Mouse (Mus musculus) ES-E14 (cell line): ENCODE measurements around the gene Grm1. TPM values are rescaled to one million over a fixed set of nuclear protein-coding genes. Genes with fewer than 3 reads are reported as not detected.

Source experiments
- DNase-seq: peaks from one replicate; pipeline ENCODE4 v3.0.0-alpha.2; 2013; ENCODE audit warnings: low read depth, low spot score
- H3K27ac ChIP-seq: 2 replicates; pipeline ENCODE4 v1.5.1; 2012; ENCODE audit warnings: low read depth, mild to moderate bottlenecking, low read length, moderate library complexity, mixed read lengths; ENCODE audit not compliant: poor library complexity, insufficient read depth, severe bottlenecking
- H3K36me3 ChIP-seq: 2 replicates; pipeline ENCODE4 v1.6.1; 2012; ENCODE audit warnings: mild to moderate bottlenecking, low read length, moderate library complexity, mixed read lengths; ENCODE audit not compliant: control insufficient read depth, poor library complexity, insufficient read depth, severe bottlenecking
- H3K4me1 ChIP-seq, 2 experiments: fragments of 150-350 bp in 1 of 2; sonication (generic) in 1 of 2; 2 replicates each; pipeline ENCODE4 v1.6.1; 2012; ENCODE audit warnings: low read length in 2 of 2, mild to moderate bottlenecking in 1 of 2, mixed read lengths in 1 of 2; ENCODE audit not compliant: control insufficient read depth in 2 of 2, insufficient read depth in 2 of 2, poor library complexity in 1 of 2
- H3K4me3 ChIP-seq, 2 experiments: fragments of 150-350 bp in 1 of 2; sonication (generic) in 1 of 2; 2 replicates each; pipeline ENCODE4 v1.5.1; 2012; ENCODE audit warnings: low read length in 2 of 2, low read depth in 1 of 2, mild to moderate bottlenecking in 1 of 2, mixed read lengths in 1 of 2; ENCODE audit not compliant: insufficient read depth in 1 of 2, poor library complexity in 1 of 2, severe bottlenecking in 1 of 2
- H3K9ac ChIP-seq: 2 replicates; pipeline ENCODE4 v1.6.1; 2012; ENCODE audit warnings: low read depth, mild to moderate bottlenecking, low read length, mixed read lengths; ENCODE audit not compliant: poor library complexity, insufficient read depth, severe bottlenecking
- H3K9me3 ChIP-seq: fragments of 150-350 bp; sonication (generic); 2 replicates; pipeline ENCODE4 v1.6.1; 2012; ENCODE audit warnings: low read depth, mild to moderate bottlenecking, low read length; ENCODE audit not compliant: control insufficient read depth, insufficient read depth
- CHD2 ChIP-seq: IDR thresholded peaks from 2 replicates; pipeline ENCODE4 v1.6.1; 2014; ENCODE audit warnings: mild to moderate bottlenecking, low read depth, low read length, inconsistent platforms
- HCFC1 ChIP-seq: IDR thresholded peaks from 2 replicates; pipeline ENCODE4 v1.6.1; 2012; ENCODE audit warnings: low read length, inconsistent platforms, borderline replicate concordance; ENCODE audit not compliant: insufficient read depth
- MAFK ChIP-seq: IDR thresholded peaks from 2 replicates; pipeline ENCODE4 v1.6.1; 2014; ENCODE audit warnings: mild to moderate bottlenecking, low read depth, low read length, inconsistent platforms; ENCODE audit not compliant: insufficient read depth
- ZC3H11A ChIP-seq: IDR thresholded peaks from 2 replicates; pipeline ENCODE4 v1.6.1; 2012; ENCODE audit warnings: low read depth, mild to moderate bottlenecking, inconsistent platforms, low read length, borderline replicate concordance
- ZNF384 ChIP-seq: IDR thresholded peaks from 2 replicates; pipeline ENCODE4 v1.6.1; 2012; ENCODE audit warnings: low read depth, low read length, inconsistent platforms
- in situ Hi-C, 2 experiments: fragments of 600-800 bp; cut with MboI; formaldehyde crosslinking; loops; one replicate each; pipeline ENCODE4 v1.15.1; 2025; ENCODE audit warnings: low sequenced_read_pairs in 2 of 2, inconsistent platforms in 1 of 2; ENCODE audit not compliant: unreplicated experiment in 2 of 2
- total RNA-seq: library from RNA; depleted of rRNA; stranded (reverse); fragments of 300-350 nt; gene quantifications from 2 replicates; pipeline ENCODE4 v1.2.3, GENCODE M21; 2012

Grm1 gene
- total RNA-seq, 1 experiment, result not detected

DNA sequence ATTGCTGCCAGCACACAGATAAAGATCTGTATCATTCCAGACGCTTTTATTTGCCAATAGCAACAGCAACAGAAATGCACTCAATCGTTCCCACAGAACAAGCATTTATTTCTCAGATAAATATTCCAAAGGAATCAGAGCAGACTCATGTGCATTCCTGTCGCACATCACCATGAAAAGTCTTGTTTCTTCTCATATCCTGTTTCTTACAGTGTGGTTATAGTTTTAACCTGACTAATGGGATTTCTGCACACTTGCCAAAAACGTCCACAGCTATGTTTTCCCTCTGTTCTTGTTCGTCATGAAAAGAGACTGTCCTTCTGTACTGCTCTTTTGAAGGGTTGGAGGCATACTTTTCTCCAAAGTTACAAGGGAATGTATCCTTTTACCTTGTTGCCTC is 217.4 kb downstream of the Grm1 start:
- H3K4me1 ChIP-seq, result no peaks in the 10 kb centered on the region
- DNase-seq, result no peak
- in situ Hi-C loops, result no loop called here
- H3K27ac ChIP-seq, result no peak overlapping the region
- H3K36me3 ChIP-seq, result no peaks in the 10 kb centered on the region
- H3K9ac ChIP-seq, result no peak overlapping the region
- TF ChIP-seq ZNF384 (no peak), MAFK (no peak), ZC3H11A (no peak), HCFC1 (no peak), CHD2 (no peak)
- no peak overlapping the region for H3K4me3 ChIP-seq
- H3K9me3 ChIP-seq, result no peaks in the 10 kb centered on the region

DNA sequence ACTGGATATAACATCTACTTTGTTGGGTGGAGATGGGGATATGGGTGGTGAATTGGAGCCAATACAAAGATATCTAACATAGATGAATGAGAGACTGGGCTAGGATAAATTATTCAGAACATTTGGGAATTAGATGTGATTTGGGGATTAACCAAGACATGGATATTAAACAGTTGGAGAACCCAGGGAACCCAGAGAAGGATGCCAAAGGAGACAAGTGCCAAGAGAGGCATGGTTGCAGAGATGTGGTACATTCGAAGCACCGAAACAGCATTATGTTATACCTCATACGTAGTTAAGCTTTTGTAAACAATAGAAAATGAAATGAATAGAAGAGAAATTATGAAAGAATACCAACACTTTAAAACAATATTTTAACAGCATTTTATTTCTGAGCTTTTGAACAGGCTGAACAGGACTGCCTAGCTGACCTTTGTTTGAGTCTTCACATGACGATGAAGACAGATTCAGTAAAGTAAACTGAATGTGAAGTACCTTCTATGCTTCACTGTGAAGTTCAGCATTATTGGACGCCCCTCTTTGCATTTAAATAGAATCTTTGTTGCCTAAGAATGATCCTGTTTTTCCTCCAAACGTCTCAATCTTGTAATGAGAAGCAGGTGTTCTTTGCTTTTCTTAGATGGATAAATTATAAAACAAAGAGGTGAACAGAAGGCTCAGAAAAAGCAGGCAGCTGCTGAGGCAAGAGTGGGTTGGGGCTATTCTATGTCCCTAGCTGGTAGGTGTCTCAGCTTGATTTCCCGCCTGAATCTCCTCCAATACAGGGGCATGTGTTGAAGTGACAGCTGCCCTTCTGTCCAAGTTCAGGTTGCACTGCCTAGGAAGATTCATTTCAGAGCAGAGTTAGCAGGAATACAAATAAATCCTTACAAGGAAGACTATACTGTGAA is 234.5 kb downstream of the Grm1 start:
- Histone ChIP-seq H3K9me3 (no peaks in the 10 kb centered on the region), H3K9ac (no peak overlapping the region), H3K36me3 (no peaks in the 10 kb centered on the region), H3K4me1 (no peaks in the 10 kb centered on the region), H3K27ac (no peak overlapping the region), H3K4me3 (no peak overlapping the region)
- no peak for DNase-seq
- in situ Hi-C loops, result no loop called here
- TF ChIP-seq CHD2 (no peak), ZNF384 (no peak), HCFC1 (no peak), ZC3H11A (no peak), MAFK (no peak)

DNA sequence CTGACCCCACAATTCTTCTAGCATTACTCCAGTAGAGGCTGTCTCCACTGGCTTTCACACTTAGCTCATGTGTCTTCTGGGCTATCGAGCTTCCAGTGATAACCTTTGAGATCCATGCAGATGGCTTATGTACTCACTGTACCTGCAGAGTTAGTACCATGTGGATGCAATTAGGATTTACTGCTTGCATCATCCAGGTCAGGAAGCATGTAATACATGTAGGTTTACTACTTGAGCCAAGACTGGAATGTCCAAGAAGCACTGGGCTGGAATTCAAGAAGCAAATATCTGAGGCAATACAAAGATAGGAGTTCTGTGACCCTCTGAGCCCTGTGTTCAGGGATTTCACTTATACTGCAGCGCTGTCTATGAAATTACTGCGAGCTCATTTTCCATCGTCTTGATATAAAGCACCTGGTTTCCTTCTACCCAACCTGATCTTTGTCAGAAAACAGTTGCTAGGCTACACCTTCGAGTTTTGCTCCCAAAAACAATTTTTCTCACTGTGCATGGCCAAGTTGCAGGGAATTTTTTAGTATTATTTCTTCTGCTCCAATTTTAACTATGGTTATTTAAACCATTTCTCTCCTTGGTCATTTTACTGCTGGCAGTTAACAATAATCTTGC is 237.0 kb downstream of the Grm1 start:
- no peak for DNase-seq
- no peak for TF ChIP-seq MAFK
- TF ChIP-seq CHD2, result no peak
- TF ChIP-seq ZC3H11A, result no peak
- TF ChIP-seq ZNF384, result no peak
- TF ChIP-seq HCFC1, result no peak
- no peak overlapping the region for H3K4me3 ChIP-seq
- no peaks in the 10 kb centered on the region for H3K4me1 ChIP-seq
- no peak overlapping the region for H3K9ac ChIP-seq
- in situ Hi-C loops, result no loop called here
- H3K27ac ChIP-seq, result no peak overlapping the region
- no peaks in the 10 kb centered on the region for H3K36me3 ChIP-seq
- no peaks in the 10 kb centered on the region for H3K9me3 ChIP-seq

DNA sequence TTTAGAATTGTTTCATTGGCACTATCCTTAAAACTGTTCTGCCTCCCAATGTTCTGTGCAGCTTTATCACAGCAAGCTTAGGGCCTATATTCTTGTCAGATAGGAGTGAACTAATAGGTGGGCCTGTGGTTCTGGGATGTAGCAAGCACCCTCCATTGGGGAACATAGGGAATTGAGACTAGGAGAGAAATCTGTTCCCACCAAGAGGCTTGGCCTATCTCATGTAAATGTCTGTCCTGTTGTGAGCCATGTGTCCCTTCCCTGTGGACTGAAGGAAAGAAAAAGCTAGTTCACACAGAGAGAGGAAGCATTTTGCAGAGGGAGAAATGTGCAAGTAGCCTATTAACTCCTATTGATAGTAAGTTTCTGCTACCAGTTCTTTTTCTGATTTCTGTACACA is 246.8 kb downstream of the Grm1 start:
- H3K27ac ChIP-seq, result no peak overlapping the region
- in situ Hi-C loops, result no loop called here
- no peak overlapping the region for H3K4me3 ChIP-seq
- no peaks in the 10 kb centered on the region for H3K36me3 ChIP-seq
- H3K9ac ChIP-seq, result no peak overlapping the region
- DNase-seq, result no peak
- H3K9me3 ChIP-seq, result no peaks in the 10 kb centered on the region
- H3K4me1 ChIP-seq, result no peaks in the 10 kb centered on the region
- TF ChIP-seq CHD2 (no peak), HCFC1 (no peak), ZNF384 (no peak), MAFK (no peak), ZC3H11A (no peak)
